Mouse (Mus musculus) embryonic stem cell, embryonic (primary cell): ENCODE results near the gene Ccr7.

Source experiments
- CTCF ChIA-PET, 4 experiments: fragments of 300-600 bp in 2 of 4; fragments of 350-600 bp in 2 of 4; sonication (Branson Sonifier 250); formaldehyde crosslinking; loops; one replicate each; lab custom pipeline; 2022; ENCODE audit warnings: inconsistent platforms in 2 of 4; lab: Charles Lee
- POLR2A ChIA-PET, 4 experiments: fragments of 300-600 bp in 2 of 4; fragments of 350-600 bp in 2 of 4; sonication (Branson Sonifier 250); formaldehyde crosslinking; loops; one replicate each; lab custom pipeline; 2022; ENCODE audit warnings: antibody characterized with exemption in 4 of 4, inconsistent platforms in 1 of 4; lab: Charles Lee

Ccr7 gene

DNA sequence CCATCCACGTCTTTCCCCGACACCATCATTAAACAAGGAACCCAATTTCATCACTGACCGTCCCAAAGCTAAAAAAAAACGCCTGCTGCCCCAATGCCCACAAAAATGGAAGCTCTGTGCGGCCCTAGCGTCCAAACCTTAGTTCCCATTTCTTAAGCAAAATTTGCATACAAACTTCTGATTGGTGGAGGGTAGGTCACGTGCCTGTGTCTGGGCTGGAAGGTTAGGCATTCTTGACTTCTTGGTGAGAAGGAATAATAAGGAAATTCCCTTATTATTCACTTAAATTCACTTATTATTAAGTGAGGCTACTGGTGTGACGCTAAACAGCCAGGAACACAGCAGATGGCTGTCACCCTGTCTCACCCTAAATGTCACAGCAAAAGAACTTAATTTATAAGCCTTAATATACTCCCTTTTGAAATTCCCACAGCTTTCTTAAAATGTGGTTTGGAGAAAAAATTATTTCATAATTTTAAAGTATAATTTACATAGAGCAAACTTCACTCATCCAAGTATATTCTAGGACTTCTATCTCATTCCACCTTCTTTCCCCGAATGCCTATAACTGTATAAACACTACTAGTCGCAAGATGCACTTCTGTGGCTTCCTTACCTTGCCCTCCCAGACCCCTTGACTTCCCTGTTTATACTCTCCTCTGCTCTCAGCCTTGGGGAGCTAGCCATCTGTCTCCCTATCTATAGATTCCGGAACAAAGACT lies 10.3 kb upstream of the Ccr7 start:
- CTCF ChIA-PET = interaction anchor here in 3 of 4 experiments (0.6 to 1.3 kb wide), 3 partner anchors 42 to 104 kb away, joined by 3 read pairs; no protein-coding TSS in a partner anchor
- POLR2A ChIA-PET = interaction anchor here in 1 of 4 experiments (0.6 to 1.0 kb wide), 3 partner anchors 16 to 126 kb away, joined by 3 to 6 read pairs (median 5); no protein-coding TSS in a partner anchor

DNA sequence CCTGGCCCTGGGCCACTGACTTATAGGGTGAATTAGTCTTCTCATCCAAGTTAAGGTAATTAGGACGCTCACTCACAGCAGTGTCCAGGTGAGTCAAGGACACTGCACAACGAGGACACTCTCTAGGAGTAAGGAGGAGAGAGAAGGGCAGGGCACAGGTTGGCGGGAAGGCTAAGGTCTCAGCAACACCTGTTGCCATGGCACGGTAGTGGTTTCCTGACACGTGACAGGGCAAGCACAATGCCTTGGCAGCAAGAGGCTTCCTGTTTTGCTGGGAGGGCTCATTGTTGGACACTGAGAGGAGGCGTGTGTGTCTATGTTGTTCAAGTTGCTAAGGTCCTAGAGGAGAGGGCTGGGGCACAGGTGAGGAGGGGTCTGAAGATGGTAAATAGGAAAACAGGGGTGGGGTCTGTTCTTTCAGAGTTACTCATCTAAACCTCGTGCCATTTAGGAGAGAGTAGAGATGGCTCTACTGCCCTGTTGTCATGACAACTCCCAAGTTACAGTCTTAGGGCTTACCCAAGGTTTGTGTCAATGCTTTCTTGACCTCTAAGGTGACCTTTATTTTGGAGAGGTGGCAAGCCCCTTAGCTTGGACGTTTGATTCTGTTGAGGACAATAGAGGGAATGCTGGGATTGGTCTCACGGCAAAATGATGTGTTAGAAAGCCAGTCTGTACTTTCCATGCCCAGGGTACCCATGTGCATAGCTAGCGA lies 8.3 kb upstream of the Ccr7 start:
- CTCF ChIA-PET = interaction anchor here in 3 of 4 experiments (0.8 to 1.4 kb wide), 4 partner anchors 9 to 201 kb away, joined by 3 to 6 read pairs (median 4); no protein-coding TSS in a partner anchor
- POLR2A ChIA-PET = interaction anchor here in 1 of 4 experiments (1.0 kb wide), 1 partner anchor 211 kb away, joined by 5 read pairs; no protein-coding TSS in a partner anchor

DNA sequence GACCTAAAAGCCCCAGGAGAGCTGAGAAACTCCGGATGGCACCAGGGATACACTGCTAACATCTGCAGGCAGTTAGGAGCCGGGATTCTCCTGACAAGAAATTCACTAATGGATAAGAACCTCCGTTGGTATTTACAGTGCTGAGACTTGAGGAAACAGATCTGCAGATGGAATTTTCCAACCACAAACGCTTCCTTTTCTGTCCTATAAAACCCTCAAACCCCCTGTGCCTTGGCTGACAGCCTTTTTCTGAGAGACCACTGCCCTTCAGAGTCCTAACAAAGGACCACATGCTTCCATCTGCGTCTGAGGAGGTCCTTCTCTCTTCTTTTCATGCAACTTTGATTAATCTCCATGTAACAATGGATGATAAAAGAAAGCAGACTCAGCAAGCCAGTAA lies 6.8 kb upstream of the Ccr7 start:
- ChIA-PET POLR2A (interaction anchor here in 1 of 4 experiments (1.5 kb wide), 1 partner anchor 1158 kb away, joined by 3 read pairs; the partner anchor contains the start of gene Eif1), CTCF (interaction anchor here in 1 of 4 experiments (1.3 kb wide), 1 partner anchor 186 kb away, joined by 3 read pairs; no protein-coding TSS in a partner anchor)

DNA sequence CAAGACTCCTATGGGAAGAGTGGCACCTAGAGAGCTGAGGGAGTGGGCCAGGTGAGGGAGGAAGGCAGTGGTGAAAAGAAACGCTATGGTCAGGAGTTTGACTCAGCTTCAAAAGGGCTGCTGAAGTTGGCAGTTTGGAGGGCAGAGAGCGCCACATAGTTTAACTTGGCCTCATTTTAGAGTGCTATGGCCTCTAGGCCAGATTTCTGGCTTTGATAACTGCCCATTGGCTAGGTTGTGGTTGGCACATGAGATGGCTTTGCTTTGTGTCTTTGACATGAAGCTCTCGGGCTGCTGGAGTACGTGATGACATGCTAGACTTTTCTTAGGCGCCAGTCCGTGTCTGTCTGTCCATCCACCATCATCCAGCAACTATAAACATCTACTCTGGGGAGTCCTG lies 5.4 kb upstream of the Ccr7 start:
- POLR2A ChIA-PET = interaction anchor here in 1 of 4 experiments (0.5 to 1.5 kb wide), 2 partner anchors 190 to 1160 kb away, joined by 3 read pairs; partner anchors contain the start of gene Eif1
- CTCF ChIA-PET = interaction anchor here in 2 of 4 experiments (0.8 kb wide), 2 partner anchors 9 to 465 kb away, joined by 3 read pairs; no protein-coding TSS in a partner anchor

DNA sequence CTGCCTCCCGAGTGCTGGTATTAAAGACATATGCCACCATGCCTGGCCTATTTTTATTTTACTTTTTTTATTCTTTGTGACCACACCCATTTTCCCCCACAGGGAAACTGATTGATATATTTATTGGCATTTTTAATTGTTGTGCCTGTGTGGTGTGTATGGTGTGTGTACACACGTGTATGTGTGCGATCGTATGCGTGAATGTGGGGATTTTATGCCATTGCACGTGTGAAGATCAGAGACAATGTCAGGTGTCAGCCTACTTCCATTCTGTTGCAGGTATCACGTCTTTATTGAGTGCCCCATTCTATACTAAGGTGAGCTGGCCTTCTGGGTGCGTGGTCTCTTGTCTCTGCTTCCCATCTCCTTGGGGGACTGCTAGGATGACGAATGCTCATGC lies 940 bp upstream of the Ccr7 start:
- ChIA-PET POLR2A (interaction anchor here in 1 of 4 experiments (0.6 kb wide), 1 partner anchor 201 kb away, joined by 6 read pairs; no protein-coding TSS in a partner anchor), CTCF (interaction anchor here in 1 of 4 experiments (1.1 kb wide), 1 partner anchor 89 kb away, joined by 3 read pairs; no protein-coding TSS in a partner anchor)

DNA sequence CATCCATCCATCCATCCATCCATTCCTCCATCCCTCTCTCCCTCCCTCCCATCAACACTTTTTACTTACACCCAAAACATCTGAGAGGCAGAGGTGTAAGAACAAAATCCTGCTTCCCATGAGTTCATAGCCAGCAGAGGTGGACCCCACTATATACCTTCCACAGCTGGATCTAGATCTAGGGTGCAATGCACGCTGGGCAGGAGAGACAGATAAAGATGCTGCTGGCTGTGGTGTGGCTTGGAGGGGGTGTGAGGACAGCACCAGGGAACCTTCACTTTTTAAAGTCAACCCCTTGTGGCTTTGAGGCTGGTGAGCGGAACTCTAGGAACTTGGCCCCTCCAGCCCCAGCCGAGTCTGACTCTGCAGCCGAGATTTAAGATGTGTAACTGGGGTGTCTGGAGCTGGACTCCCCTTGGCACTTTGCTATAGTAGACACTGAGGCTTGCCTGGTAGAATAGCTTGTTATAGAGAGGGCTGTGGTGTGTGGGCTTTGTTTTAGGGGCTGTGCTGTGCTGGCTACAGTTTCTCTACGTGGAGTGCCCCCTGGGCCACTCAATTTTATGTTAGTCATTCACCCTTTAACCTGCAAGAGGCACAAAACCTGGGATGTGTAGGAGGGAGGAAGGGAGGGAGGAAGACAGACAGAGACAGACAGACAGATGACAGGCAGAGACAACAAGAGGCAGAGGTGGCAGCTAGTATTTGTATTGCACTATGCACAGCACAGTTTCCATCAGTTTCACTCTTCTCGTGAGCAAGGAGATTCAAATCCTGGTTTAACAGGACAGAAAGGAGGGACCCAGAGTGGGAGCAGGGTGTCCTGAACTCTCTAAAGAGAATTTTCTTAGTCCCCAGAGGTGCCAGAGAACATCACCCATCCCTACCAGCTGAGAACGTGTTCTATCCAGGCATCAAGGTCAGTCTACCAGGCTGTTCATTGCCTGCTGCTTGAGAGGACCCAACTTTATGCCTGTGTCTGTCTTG lies 817 bp downstream of the Ccr7 start:
- ChIA-PET POLR2A (interaction anchor here in 1 of 4 experiments (0.7 kb wide), 1 partner anchor 804 kb away, joined by 3 read pairs; no protein-coding TSS in a partner anchor), CTCF (interaction anchor here in 1 of 4 experiments (1.1 to 1.2 kb wide), 2 partner anchors 44 to 178 kb away, joined by 3 read pairs; no protein-coding TSS in a partner anchor)

DNA sequence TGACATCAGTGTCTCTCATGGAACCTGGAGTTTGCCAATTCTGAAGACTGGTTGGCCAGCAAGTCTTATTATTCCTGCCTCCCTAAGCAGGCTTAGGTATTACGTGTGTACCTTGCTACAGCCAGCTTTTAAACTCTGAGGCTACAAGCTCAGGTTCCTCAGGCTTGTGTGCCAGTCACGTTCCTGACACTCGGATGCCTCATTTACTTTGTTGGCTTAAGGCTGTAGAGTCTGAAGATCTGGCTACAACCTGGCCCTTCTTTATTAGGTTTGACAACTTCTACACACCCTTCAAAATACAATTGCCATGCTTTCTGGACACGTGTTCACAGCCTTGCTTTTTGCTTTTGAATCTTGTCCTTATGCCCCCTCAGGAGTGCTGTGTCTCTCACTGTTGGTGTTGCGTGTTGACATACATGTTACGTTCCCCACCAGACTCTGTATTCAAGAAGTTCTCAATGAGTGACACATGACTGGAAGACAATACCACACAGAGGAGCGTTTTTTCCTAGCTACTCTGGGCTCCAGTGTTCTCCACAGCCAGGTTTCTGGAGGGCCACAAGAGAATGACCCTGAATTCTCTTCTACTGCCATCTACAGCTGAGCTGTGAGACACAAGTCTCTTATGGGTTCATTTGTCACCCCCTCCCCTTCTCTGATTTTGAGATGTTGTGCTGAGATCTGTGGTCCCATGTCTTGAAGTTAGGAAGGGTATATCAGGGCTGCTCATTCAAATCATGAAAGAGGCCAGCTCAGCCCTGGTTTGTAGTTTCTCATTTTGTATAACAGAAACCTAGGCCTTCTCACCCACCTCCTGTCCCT lies 2.3 kb downstream of the Ccr7 start:
- POLR2A ChIA-PET = interaction anchor here in 2 of 4 experiments (0.6 to 1.4 kb wide), 2 partner anchors 19 to 174 kb away, joined by 3 read pairs; no protein-coding TSS in a partner anchor
- CTCF ChIA-PET = interaction anchor here in 2 of 4 experiments (0.5 to 1.1 kb wide), 3 partner anchors 38 to 117 kb away, joined by 3 read pairs; no protein-coding TSS in a partner anchor

DNA sequence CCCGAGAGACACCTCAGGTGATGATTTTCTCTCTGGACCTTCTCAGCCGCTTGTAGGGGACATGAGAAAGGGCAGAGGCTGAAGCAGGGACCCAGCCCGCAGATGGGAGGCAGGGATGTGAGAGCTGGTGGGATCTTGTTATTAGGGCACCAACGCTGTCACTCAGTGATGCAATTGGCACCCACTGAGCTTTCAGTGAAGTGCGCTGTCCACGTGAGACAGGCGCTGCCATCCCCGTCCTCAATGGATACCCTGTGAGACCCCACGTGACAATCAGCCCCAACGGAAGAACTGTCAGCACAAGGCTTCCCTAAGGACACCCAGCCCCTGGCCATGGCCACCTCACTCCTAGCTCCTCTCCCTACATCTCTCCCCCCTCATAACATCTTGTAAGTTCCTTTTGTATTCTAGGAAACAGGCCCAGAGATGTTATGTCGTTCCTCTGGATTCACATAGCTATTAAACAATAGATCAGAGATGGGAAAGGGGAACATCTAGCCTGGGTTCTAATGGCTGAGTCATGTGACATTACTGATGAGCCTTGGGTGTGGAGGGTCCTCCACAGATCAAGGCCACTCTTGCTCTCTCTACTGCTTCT lies 3.4 kb downstream of the Ccr7 start:
- ChIA-PET POLR2A (interaction anchor here (0.6 to 1.4 kb wide), 6 partner anchors 27 to 884 kb away, joined by 3 to 5 read pairs (median 4); partner anchors contain the start of gene Top2a (in 1 of the 4)), CTCF (interaction anchor here (0.5 to 1.5 kb wide), 17 partner anchors 8 to 364 kb away, joined by 3 to 7 read pairs (median 3); no protein-coding TSS in a partner anchor)

DNA sequence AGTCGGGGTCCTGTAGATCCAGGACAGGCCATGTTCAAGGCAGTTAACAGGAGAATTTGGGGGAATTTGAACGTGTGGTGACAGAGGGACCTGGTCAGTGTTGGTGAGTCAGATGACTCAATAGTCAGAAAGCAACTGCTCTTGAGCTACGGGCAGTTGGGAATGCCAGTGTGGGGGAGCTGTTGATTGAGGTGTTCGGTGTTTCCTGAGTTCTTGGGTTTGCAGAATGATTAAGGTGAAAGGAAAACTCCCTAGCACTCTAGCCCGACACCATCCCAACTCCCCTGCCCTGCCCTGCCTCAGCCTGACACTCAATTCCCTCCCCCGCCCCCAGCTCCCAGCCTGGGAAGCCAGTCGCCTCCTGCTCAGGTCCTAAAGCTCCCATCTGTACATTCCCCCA lies 4.0 kb downstream of the Ccr7 start:
- POLR2A ChIA-PET = interaction anchor here in 3 of 4 experiments (0.6 to 1.2 kb wide), 5 partner anchors 19 to 301 kb away, joined by 3 to 5 read pairs (median 4); partner anchors contain the start of gene Top2a (in 1 of the 3)
- CTCF ChIA-PET = interaction anchor here (0.5 to 2.0 kb wide), 28 partner anchors 8 to 364 kb away, joined by 3 to 7 read pairs (median 4); partner anchors contain the start of gene Gjd3 (in 1 of the 4)

DNA sequence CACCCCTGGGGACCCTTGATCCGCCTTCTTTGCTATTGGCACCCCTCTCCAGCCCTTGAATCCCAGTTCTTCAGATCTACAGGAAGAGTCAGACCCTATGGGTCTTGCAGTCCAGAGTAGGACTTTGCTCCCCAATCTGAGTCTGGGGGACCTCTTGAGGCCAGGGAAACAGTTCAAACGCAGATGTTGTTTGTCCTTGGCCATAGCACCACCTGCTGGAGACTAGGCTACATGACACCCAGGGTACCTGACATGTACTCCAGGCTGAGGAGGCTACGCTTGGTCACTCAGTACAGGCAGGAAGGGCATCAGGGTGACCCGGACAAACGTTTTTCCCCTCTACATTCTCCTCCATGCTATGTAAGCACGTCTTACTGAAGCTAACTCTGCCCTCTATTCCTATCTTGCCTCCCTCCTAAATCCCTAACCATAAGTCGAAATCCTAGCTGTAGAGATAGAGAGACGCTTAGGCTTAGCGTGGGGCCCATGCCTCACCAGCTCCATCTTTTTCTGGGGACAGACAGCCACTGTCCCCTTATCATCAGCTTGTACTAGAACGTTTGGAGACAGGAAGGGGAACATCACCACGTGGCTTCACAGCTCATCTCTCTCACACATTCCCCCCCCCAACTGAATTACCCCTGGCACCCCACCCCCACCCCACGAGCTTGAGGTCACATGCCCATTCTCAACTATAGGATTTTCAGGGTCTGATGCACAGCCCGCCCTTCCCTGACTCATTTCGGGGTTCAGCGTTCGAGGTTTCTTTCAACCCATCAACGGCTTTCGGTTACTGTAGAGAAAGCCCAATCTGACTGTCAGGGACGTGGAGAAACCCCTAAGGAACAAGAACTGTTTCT lies 4.7 kb downstream of the Ccr7 start:
- CTCF ChIA-PET = interaction anchor here (0.6 to 2.2 kb wide), 30 partner anchors 10 to 230 kb away, joined by 3 to 11 read pairs (median 4); partner anchors contain the start of gene Gjd3 (in 1 of the 4)
- POLR2A ChIA-PET = interaction anchor here in 3 of 4 experiments (0.6 to 1.2 kb wide), 8 partner anchors 18 to 367 kb away, joined by 3 to 5 read pairs (median 3); no protein-coding TSS in a partner anchor

DNA sequence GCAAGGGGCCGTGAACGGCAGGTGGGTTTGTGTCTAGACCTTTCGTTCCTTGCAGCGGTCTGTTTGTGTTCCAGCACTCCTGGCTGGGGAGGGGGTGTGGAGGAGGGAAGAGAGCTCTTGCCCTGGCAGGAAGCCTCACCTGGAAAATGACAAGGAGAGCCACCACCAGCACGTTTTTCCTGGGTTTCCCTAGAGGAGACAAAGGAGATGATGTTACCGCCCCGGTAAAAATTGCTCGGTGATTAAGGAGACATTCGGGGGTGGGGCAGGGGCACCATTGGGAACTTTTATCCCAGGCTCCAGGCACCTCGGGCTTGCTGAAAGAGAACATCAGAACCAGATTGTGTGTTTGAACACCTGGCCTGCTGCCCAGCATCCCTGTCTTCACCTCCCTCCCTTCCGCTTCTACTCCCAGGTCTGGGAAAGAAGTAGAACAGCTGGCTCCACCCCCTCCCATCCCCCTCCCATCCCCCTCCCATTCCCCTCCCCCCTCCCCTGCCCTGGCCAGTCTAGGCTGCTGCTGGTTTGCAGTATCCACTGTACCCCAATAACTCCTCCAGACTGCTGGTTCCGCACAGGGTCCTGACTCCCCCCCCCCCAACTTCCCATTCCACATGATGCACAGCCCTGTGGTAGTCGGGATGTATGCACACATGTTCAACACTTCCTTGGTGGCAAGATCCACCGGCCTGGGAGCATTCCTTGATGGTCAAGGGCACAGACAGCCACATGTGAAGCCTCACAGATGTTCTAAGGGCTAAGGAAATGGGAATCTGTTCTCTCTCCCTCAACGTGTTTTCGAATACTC lies 5.8 kb downstream of the Ccr7 start:
- CTCF ChIA-PET = interaction anchor here in 3 of 4 experiments (0.5 to 2.2 kb wide), 14 partner anchors 13 to 1684 kb away, joined by 3 to 11 read pairs (median 4); no protein-coding TSS in a partner anchor
- POLR2A ChIA-PET = interaction anchor here in 3 of 4 experiments (0.6 to 1.3 kb wide), 6 partner anchors 24 to 125 kb away, joined by 3 to 5 read pairs (median 3); partner anchors contain the start of gene Top2a (in 1 of the 3)

DNA sequence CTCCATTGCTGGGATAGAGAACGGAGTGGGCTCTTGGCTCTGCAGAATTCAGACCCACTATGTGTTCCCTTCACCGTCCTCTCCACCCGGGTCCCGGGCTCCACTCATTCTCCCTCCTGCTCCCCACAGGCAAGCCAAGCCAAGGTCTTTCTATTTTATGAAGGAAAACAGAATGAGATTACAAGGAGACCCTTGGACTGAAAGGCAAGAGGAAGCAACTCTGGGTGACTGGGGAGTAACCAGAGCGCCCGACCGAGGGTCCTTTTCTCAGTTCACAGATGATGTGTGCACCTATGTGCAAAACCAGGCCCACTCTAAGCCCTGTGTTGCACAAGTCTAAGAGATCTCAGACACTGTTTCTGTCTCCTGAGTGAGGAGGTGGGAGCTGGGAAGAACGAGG lies 6.5 kb downstream of the Ccr7 start:
- CTCF ChIA-PET = interaction anchor here (0.5 to 2.2 kb wide), 9 partner anchors 12 to 226 kb away, joined by 3 to 11 read pairs (median 5); no protein-coding TSS in a partner anchor
- POLR2A ChIA-PET = interaction anchor here in 2 of 4 experiments (0.6 to 1.3 kb wide), 5 partner anchors 24 to 240 kb away, joined by 3 to 7 read pairs (median 3); partner anchors contain the start of gene Top2a (in 1 of the 2)

DNA sequence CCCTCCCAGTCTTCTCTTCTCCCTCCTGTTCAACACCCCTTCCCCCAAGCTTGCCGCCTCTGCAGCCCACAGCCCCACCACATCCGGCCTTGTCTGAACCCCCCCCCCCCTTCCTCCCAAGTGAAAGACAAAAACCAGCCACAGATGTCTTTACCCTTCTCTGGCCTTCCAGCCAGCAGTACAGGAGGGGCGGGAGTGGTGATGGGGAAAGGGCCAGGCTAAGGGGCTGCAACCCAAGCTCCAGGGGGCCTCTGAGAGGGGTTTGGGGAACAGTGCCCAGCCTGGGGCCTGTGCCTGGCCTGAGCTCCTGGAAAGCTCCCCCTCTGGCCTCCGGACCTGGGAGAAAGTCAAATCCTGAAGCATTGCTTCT lies 7.0 kb downstream of the Ccr7 start:
- ChIA-PET CTCF (interaction anchor here in 3 of 4 experiments (0.5 to 1.6 kb wide), 9 partner anchors 11 to 226 kb away, joined by 3 to 8 read pairs (median 5); no protein-coding TSS in a partner anchor), POLR2A (interaction anchor here in 1 of 4 experiments (0.7 to 1.3 kb wide), 4 partner anchors 23 to 240 kb away, joined by 3 to 7 read pairs (median 3); no protein-coding TSS in a partner anchor)
